Mouse (Mus musculus) heart, adult 11 months (tissue): ENCODE data around the gene Gm12886.

ENCODE experiments used
- DNase-seq: peaks from one replicate; pipeline ENCODE4 v3.0.0; 2022

The Gm12886 gene

DNA sequence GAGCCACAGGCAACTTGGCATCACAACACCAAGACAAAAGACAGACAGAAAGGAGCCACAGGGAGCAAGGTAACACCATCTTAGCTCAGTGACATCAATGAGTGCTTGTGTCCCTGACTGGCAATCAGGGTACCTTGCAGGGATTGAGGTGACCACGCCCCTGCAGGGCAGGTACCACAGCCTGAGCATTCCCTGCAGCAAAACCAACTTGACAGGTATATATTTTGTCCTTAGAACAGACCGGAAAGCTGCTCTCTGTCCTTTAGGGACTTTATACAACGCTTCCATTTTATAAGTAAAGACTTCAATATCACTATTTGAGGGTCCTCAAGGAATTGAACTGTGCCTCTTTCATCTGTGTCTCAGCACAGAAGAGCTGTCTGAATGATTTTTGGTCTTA, at the start of gene Gm12886:
Gm12886 (minus strand) TSS at position 101 of the 400 bp plus-strand sequence.
- DNase-seq, result no peak
